In the genomic region with DNA sequence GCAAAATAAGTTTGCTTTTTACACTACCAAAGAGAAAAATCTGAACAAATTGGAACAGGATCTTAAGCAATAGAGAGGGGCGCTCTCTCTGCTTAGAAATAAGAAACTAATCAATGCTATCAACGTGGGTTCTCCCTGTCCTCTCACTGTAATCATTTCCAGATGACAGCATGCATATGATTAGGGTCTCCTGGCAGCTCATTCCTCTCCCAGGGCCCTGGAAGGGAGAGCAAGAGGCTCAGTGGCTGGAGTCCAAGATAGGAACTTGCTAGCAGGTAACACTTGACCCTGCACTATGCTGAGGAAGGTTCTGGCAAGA, we compare ENCODE assay signal across 11 mouse cellular contexts.
DNase-seq lines count a peak whose midpoint lies in the region; ATAC-seq lines count a peak whose summit lies in the region.
"Had no signal": no experiment of that assay in that cellular context is flagged by ENCODE, and none has a peak within 500 bp of the region (broad histone marks: within the 10 kb centered on the region; RNA-seq: fewer than 3 reads in every experiment).

No protein-coding gene starts in this region.

- H3K36me3 ChIP-seq in embryonic facial prominence, embryonic 13.5 days, result no peaks in the 10 kb centered on the region
- no peaks in the 10 kb centered on the region for H3K36me3 ChIP-seq in hindbrain, embryonic 16.5 days (ENCODE audit: control insufficient read depth, insufficient read depth, low read length)
- no peaks in the 10 kb centered on the region for H3K36me3 ChIP-seq in midbrain, embryonic 16.5 days (ENCODE audit: control insufficient read depth, insufficient read depth, low read length)
- H3K36me3 ChIP-seq: G1E; lung, embryonic 15.5 days had no signal

- peaks cover 39% of the 10 kb centered on the region for H3K4me1 ChIP-seq in embryonic facial prominence, embryonic 13.5 days
- peaks cover 9% of the 10 kb centered on the region for H3K4me1 ChIP-seq in hindbrain, embryonic 16.5 days (ENCODE audit: control insufficient read depth, insufficient read depth, low read depth, low read length)
- H3K4me1 ChIP-seq in midbrain, embryonic 16.5 days (ENCODE audit: control insufficient read depth, insufficient read depth, low read length), result peaks cover 25% of the 10 kb centered on the region

- peaks cover 12% of the 10 kb centered on the region for H3K9me3 ChIP-seq in embryonic facial prominence, embryonic 13.5 days
- H3K9me3 ChIP-seq in hindbrain, embryonic 16.5 days (ENCODE audit: control insufficient read depth, low read length), result no peaks in the 10 kb centered on the region
- H3K9me3 ChIP-seq in midbrain, embryonic 16.5 days (replicated peaks; ENCODE audit: control insufficient read depth, low read length, poor library complexity, severe bottlenecking), result 0 out of 2 replicates have a peak, but pooled peaks cover 4% of the 10 kb centered on the region
- H3K9me3 ChIP-seq: G1E; lung, embryonic 15.5 days had no signal

- no peak overlapping the region for H3K4me3 ChIP-seq in embryonic facial prominence, embryonic 13.5 days
- H3K4me3 ChIP-seq in hindbrain, embryonic 16.5 days (ENCODE audit: low read length), result no peak overlapping the region
- peak overlapping the region; percentile 17; the same call in 1 of the 2 replicates for H3K4me3 ChIP-seq in midbrain, embryonic 16.5 days (ENCODE audit: low read depth, low read length)
- H3K4me3 ChIP-seq: lung, embryonic 15.5 days had no signal

- H3K27ac ChIP-seq in embryonic facial prominence, embryonic 13.5 days, result no peak overlapping the region
- H3K27ac ChIP-seq in hindbrain, embryonic 16.5 days (ENCODE audit: low read depth, low read length), result no peak overlapping the region
- H3K27ac ChIP-seq in midbrain, embryonic 16.5 days (ENCODE audit: low read length), result peak overlapping the region; percentile 43; the same call in 1 of the 2 replicates
- H3K27ac ChIP-seq: lung, embryonic 15.5 days had no signal

- ATAC-seq in embryonic facial prominence, embryonic 13.5 days (ENCODE audit: insufficient number of reproducible peaks, insufficient read depth, low FRiP score, low TSS enrichment, low read depth), result no peak; the same call in 1 of the 2 replicates
- ATAC-seq in hindbrain, embryonic 16.5 days, result no peak
- no peak for ATAC-seq in midbrain, embryonic 16.5 days

- H3K27me3 ChIP-seq in embryonic facial prominence, embryonic 13.5 days, result peaks cover 11% of the 10 kb centered on the region; the same call in 1 of the 2 replicates
- no peaks in the 10 kb centered on the region for H3K27me3 ChIP-seq in hindbrain, embryonic 16.5 days (replicated peaks; ENCODE audit: control insufficient read depth, insufficient read depth, low read length)
- H3K27me3 ChIP-seq in midbrain, embryonic 16.5 days (ENCODE audit: control insufficient read depth, insufficient read depth, low read depth, low read length), result no peaks in the 10 kb centered on the region
- H3K27me3 ChIP-seq: lung, embryonic 15.5 days had no signal

- WGBS in embryonic facial prominence, embryonic 13.5 days, result 19% methylated on average over 2 of the region's 2 CpGs
- 29% methylated on average over 2 of the region's 2 CpGs for WGBS in hindbrain, embryonic 16.5 days
- WGBS in midbrain, embryonic 16.5 days, result 9% methylated on average over 2 of the region's 2 CpGs

- DNase-seq in embryo, embryonic 11 days, result peak; percentile 73
- no peak for DNase-seq in kidney, adult 18-20 months
- no peak for DNase-seq in left cerebral cortex, postnatal 10 days (ENCODE audit: extremely low spot score in 1 of 2, low spot score in 2 of 2)
- no peak for DNase-seq in urinary bladder, postnatal 10 days (ENCODE audit: low spot score)
- DNase-seq: adrenal gland, adult 2 months; kidney, postnatal 10 days had no signal

- intact Hi-C loops in left cerebral cortex, postnatal 10 days (cut with DNase I), result no loop called here

- peak overlapping the region; percentile 48 for H3K4me2 ChIP-seq in embryonic facial prominence, embryonic 13.5 days
- peak overlapping the region; percentile 46; the same call in 1 of the 2 replicates for H3K4me2 ChIP-seq in hindbrain, embryonic 16.5 days (ENCODE audit: low read length)
- peak overlapping the region; percentile 46 for H3K4me2 ChIP-seq in midbrain, embryonic 16.5 days (ENCODE audit: low read length)
- H3K4me2 ChIP-seq: lung, embryonic 15.5 days had no signal

- H3K9ac ChIP-seq in embryonic facial prominence, embryonic 13.5 days, result peak overlapping the region; percentile 32; the same call in 1 of the 2 replicates
- H3K9ac ChIP-seq in hindbrain, embryonic 16.5 days (ENCODE audit: low read depth, low read length), result no peak overlapping the region
- no peak overlapping the region for H3K9ac ChIP-seq in midbrain, embryonic 16.5 days (ENCODE audit: low read depth, low read length)
- H3K9ac ChIP-seq: lung, embryonic 15.5 days had no signal
